Mouse (Mus musculus) bone marrow, adult 2 months (tissue): ENCODE data around the gene Coq5. TPM values are rescaled to one million over a fixed set of nuclear protein-coding genes. Genes with fewer than 3 reads are reported as not detected.

Experiments used
- H3K27ac ChIP-seq: fragments of 200-500 bp; 2 replicates; pipeline ENCODE4 v1.5.1; 2012; ENCODE audit warnings: low read depth, mild to moderate bottlenecking, control low read depth, inconsistent platforms, low read length; ENCODE audit not compliant: control insufficient read depth, poor library complexity, insufficient read depth
- H3K4me1 ChIP-seq: fragments of 200-500 bp; 2 replicates; pipeline ENCODE4 v1.6.1; 2011; ENCODE audit warnings: low read length; ENCODE audit not compliant: control insufficient read depth, insufficient read depth
- H3K4me3 ChIP-seq: fragments of 200-500 bp; replicated peaks from 2 replicates; pipeline ENCODE3; 2011; ENCODE audit warnings: mild to moderate bottlenecking, low read depth, low read length, control low read depth; ENCODE audit not compliant: control insufficient read depth
- CTCF ChIP-seq: fragments of 200-500 bp; IDR thresholded peaks from 2 replicates; pipeline ENCODE4 v1.5.1; 2011; ENCODE audit warnings: low read length, control low read depth; ENCODE audit not compliant: control insufficient read depth, insufficient read depth
- POLR2A ChIP-seq: fragments of 200-500 bp; IDR thresholded peaks from 2 replicates; pipeline ENCODE4 v1.6.1; 2011; ENCODE audit warnings: low read depth, mild to moderate bottlenecking, control low read depth, low read length, borderline replicate concordance; ENCODE audit not compliant: control insufficient read depth
- WGBS: fragments of 180-500 bp; shearing (Covaris S2); methylation state at CpG from one replicate; pipeline ENCODE4 v1.1.7; 2018; 5-methylcytosine and 5-hydroxymethylcytosine counted together
- polyA plus RNA-seq: library from polyadenylated mRNA; stranded (reverse); fragments of >200 nt; gene quantifications from 2 replicates; pipeline ENCODE4 v1.2.4, GENCODE M21; 2011; ENCODE audit warnings: low replicate concordance; ENCODE audit not compliant: missing spikeins, insufficient read depth, insufficient read length

Coq5 gene
- polyA plus RNA-seq, 1 experiment: 32.9 TPM

DNA sequence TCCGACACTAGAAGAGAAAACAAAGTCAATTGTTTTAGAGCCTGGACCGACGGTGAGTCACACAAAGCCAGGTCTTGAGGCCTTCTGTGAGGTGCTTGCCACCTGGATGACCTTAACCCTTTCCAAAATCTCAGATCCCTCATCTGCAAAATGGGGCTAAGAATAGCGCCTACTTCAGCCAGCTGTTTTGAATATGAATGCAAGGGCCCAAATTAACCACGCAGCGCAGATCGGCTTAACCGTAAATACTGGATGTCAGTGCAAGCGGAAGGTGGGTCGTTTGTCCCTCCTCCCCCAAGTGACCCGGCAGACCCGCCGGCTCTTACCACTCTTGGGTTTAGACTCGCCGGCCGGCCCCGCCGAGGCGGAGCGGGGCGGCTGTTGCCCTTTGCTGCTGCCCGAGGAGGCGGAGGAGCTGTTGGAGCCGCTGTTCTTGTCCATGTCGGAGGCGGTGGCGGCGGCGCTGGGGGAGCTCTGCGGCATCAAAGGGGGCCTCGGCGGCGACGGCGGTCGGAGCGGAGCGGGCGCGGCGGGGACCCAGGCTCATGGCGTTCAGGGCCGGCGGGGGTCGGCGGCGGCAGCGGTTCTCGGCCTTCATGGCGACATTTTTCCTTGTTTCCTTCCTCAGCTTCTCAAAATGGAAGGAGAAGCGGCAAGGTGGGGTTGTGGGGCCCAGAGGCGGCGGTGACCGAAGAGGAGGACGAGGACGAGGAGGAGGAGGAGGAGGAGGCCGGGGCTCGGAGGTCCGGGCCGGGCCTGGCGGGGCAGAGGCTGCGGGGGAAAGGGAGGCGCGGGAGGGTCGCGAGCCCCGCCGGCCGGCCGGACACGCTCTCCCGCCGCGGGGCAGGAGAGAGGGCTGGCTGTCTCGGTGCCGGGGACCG lies 7.3 kb upstream of the Coq5 start:
- peaks cover 6% of the 10 kb centered on the region; the same call in 1 of the 2 replicates for H3K4me1 ChIP-seq
- TF ChIP-seq CTCF (no peak), POLR2A (peak; percentile 31; the same call in 1 of the 2 replicates)
- peak overlapping the region; percentile 99 for H3K4me3 ChIP-seq
- WGBS: under 1% methylated on average over 76 of the region's 77 CpGs
- peak overlapping the region; percentile 94 for H3K27ac ChIP-seq

DNA sequence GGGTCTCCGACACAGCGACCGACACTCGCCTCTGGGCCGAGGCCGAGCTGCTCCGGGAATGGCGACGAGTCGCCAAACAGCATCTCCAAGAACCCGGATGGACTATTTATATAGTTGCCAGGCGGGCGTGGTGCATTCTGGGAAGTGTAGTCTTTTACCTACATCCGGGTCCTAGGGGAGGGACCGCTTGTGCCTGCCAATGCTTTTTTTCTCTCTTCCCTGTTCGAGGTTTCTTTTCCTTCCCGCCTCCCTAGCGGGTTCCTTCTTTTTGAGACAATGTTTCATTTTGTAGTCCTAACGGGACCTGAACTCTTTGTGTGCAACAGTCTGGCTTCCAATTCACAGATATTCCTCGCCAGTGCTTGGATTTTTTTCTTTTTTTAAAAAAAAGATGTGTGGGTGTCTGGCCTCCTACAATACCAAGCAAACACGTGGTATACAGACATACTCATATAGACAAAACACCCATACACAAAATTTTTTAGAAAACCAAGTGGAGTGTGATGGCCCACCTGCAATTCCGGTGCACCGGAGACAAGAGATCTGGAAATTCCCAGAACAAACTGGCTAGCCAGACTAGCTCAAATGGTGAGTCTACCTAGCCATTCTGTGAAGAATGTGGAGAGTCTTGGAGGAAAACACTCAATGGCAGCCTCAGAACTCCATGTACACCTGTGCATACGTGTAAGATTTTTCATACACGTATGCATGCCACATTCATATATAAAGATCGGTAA lies 6.5 kb upstream of the Coq5 start, which contains the start of gene Rnf10:
Gene Rnf10, minus strand, starts transcription at position 87 of the 737 bp plus-strand sequence.
- WGBS: 13% methylated on average over 26 of the region's 26 CpGs
- TF ChIP-seq CTCF (no peak), POLR2A (peak; percentile 99)
- H3K4me1 ChIP-seq: peaks cover 4% of the 10 kb centered on the region; the same call in 1 of the 2 replicates
- peak within 1 kb of the TSS; percentile 99 for H3K4me3 ChIP-seq
- H3K27ac ChIP-seq: peak within 1 kb of the TSS; percentile 94

DNA sequence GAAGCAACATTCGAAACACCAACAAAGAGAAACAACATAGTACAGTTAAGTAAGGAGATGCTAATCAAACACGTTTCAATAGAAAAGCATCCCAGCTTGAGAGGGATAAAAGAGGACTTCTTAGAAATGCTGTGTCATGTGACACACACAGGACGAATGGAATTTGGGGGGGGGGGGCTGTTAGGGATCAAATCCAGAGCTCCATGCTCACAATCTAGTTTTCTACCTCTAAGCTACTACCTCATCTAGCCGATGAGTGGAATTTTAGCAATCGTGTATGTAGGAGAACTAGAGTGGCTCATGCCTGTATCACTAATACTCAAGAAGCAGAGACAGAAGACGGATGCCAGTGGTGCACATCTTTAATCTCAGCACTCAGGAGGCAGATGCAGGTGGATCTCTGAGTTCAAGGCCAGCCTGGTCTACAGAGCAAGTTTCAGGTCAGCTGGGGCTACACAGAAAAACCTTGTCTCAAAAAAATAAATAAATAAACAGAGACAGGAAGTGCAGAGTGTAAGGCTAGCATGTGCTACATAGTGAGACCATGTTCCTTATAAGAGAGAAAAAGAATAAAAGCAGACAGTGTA lies 5.8 kb upstream of the Coq5 start:
- no peak overlapping the region for H3K27ac ChIP-seq
- WGBS: 80% methylated on average over 6 of the region's 6 CpGs
- no peak overlapping the region for H3K4me3 ChIP-seq
- peaks cover 3% of the 10 kb centered on the region; the same call in 1 of the 2 replicates for H3K4me1 ChIP-seq
- TF ChIP-seq POLR2A (no peak), CTCF (no peak)

DNA sequence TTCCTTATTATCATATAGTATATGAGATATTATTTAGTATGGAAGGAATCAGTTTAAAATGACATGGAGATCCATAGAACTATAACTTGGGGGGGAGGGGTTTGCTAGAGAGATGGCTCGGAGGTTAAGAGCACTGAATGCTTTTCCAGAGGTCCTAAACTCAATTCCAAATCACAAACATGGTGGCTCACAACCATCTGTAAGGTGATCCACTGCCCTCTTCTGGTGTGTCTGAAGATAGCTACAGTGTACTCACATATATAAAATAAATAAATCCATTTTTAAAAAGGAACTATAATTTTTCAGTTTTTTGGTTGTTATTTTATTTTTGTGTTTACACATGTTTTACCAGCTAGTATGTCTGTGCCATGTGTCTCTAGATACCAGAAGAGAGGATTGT lies 5.1 kb upstream of the Coq5 start:
- TF ChIP-seq POLR2A (no peak), CTCF (no peak)
- H3K4me3 ChIP-seq: no peak overlapping the region
- 48% methylated on average over 1 of the region's 1 CpGs for WGBS
- H3K4me1 ChIP-seq: peaks cover 3% of the 10 kb centered on the region; the same call in 1 of the 2 replicates
- no peak overlapping the region for H3K27ac ChIP-seq

DNA sequence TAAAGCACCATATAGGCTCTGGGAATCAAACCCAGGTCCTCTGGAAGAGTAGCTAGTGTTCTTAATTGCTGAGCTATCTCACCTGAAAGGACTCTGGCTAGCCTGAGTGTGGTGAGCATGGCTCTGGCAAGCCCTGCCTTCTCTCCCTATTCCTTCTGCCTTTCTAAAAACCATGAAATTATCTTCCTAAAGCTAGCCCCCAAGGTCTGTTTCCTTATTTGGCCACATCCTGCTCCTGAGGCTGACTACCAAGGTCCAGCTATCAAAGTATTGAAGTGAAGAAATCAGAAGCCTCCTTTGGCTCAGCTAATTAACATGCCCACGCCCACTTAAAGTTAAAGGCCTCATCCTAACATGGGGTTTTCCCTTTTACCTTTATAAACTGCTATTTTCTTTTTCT lies 4.7 kb upstream of the Coq5 start:
- WGBS: 70% methylated on average over 1 of the region's 1 CpGs
- TF ChIP-seq CTCF (no peak), POLR2A (no peak)
- no peak overlapping the region for H3K27ac ChIP-seq
- peaks cover 1% of the 10 kb centered on the region; the same call in 1 of the 2 replicates for H3K4me1 ChIP-seq
- no peak overlapping the region for H3K4me3 ChIP-seq

DNA sequence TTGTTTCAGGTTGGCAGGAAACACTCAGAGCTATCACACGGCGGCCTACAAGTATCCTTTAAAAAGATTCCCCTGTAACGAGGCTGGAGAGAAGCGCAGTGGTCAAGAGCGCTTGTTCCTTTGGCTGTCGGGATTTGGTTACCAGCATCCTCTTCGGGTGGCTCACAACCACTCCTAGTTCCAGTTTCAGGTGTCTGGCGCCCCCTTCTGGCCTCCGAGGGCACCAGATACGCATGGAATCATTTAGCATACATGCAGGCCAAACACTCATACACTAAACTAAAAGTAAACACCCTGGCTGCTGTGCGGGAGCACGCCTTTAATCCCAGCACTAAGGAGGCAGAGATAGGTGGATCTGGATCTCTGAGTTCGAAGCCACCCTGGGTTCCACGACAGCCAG lies 3.5 kb upstream of the Coq5 start:
- Histone ChIP-seq H3K4me3 (no peak overlapping the region), H3K27ac (no peak overlapping the region), H3K4me1 (peaks cover 4% of the 10 kb centered on the region; the same call in 1 of the 2 replicates)
- TF ChIP-seq POLR2A (no peak), CTCF (peak; percentile 68)
- 74% methylated on average over 14 of the region's 14 CpGs for WGBS

DNA sequence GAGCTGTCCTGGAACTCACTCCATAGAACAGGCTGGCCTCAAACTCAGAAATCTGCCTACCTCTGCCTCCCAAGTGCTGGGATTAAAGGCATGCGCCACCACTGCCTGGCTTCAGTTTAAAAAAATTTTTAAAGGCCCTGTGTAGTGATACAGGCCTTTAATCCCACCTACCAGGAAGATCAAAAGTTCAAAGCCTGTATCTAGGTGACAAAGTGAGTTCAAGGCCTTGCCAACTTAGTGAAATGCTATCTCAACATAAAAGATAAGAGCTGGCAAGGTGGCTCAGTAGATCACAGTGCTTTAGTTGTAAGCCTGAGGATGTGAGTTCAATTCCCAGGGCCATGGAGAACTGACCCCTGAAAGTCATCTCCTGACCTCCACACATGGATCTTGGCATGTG lies 1.4 kb upstream of the Coq5 start:
- Histone ChIP-seq H3K4me3 (no peak overlapping the region), H3K27ac (no peak overlapping the region), H3K4me1 (peaks cover 6% of the 10 kb centered on the region; the same call in 1 of the 2 replicates)
- 76% methylated on average over 1 of the region's 1 CpGs for WGBS
- TF ChIP-seq CTCF (no peak), POLR2A (no peak)

DNA sequence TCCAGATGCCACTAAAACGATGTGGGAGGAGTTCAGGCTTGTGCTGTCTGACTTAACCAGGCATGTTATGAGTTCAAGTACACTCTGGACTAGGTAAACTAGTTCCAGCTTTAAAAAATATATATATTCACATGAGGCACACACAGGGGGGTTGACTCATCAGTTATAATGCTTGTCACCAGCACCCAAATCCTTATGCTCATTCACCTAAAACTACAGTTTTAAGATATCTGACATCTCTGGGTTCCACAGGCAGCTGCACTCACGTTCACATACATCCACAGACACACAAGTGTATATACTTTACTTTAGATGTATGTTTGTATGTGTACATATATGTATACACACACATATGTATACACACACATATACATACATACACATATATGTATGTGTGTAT lies 681 bp upstream of the Coq5 start:
- H3K4me1 ChIP-seq: peaks cover 6% of the 10 kb centered on the region; the same call in 1 of the 2 replicates
- 71% methylated on average over 2 of the region's 2 CpGs for WGBS
- no peak overlapping the region for H3K4me3 ChIP-seq
- TF ChIP-seq POLR2A: no peak
- H3K27ac ChIP-seq: no peak overlapping the region
